Mouse (Mus musculus) granulocyte monocyte progenitor cell, adult 5-6 weeks (primary cell): ENCODE results near the gene Glis3. TPM values are rescaled to one million over a fixed set of nuclear protein-coding genes. Genes with fewer than 3 reads are reported as not detected.

Experiments
- ATAC-seq: replicated peaks from 2 replicates; pipeline ENCODE4 v1.8.0; 2016; ENCODE audit warnings: mild to moderate bottlenecking, moderate TSS enrichment, inconsistent platforms; ENCODE audit not compliant: poor library complexity, severe bottlenecking
- total RNA-seq, 2 experiments: library from RNA; stranded (forward) in 1 of 2; stranded (reverse) in 1 of 2; fragments of 200-712, 200-1000 nt in 1 of 2; fragments of >200 nt in 1 of 2; fragmentation: Nextera tagmentation in 1 of 2; gene quantifications; 2 replicates each; pipeline ENCODE4 v1.2.3; 2014 to 2017

Glis3 gene
- total RNA-seq, 2 experiments from 2014 or later = 4.5 to 10.0 TPM

GRCm38 (mm10) chr19:28283241-28284097, 396.4 kb downstream of the Glis3 start:
- ATAC-seq = no peak

- ATAC-seq = no peak
Measured at GRCm38 (mm10) chr19:28281405-28281804, 398.5 kb downstream of the Glis3 start.

GRCm38 (mm10) chr19:28277104-28277503, 402.8 kb downstream of the Glis3 start:
- ATAC-seq = no peak

GRCm38 (mm10) chr19:28274501-28274900, 405.4 kb downstream of the Glis3 start:
- peak; percentile 25; the same call in 1 of the 2 replicates for ATAC-seq

- ATAC-seq = no peak
Measured at GRCm38 (mm10) chr19:28273946-28274345, 405.9 kb downstream of the Glis3 start.

GRCm38 (mm10) chr19:28266850-28267249, 413.0 kb downstream of the Glis3 start:
- ATAC-seq = no peak

GRCm38 (mm10) chr19:28265776-28266175, 414.1 kb downstream of the Glis3 start:
- no peak for ATAC-seq

GRCm38 (mm10) chr19:28258907-28259675, 420.8 kb downstream of the Glis3 start:
- ATAC-seq = no peak

GRCm38 (mm10) chr19:28258480-28258879, 421.4 kb downstream of the Glis3 start:
- ATAC-seq = no peak

- ATAC-seq = no peak
Measured at GRCm38 (mm10) chr19:28247345-28247744, 432.5 kb downstream of the Glis3 start.

GRCm38 (mm10) chr19:28246186-28246585, 433.7 kb downstream of the Glis3 start:
- no peak for ATAC-seq

GRCm38 (mm10) chr19:28238073-28238472, 441.8 kb downstream of the Glis3 start:
- no peak for ATAC-seq

- no peak for ATAC-seq
Measured at GRCm38 (mm10) chr19:28237621-28238020, 442.3 kb downstream of the Glis3 start.

GRCm38 (mm10) chr19:28235571-28235970, 444.3 kb downstream of the Glis3 start:
- no peak for ATAC-seq

- ATAC-seq = no peak
Measured at GRCm38 (mm10) chr19:28235096-28235495, 444.8 kb downstream of the Glis3 start.

GRCm38 (mm10) chr19:28234676-28235075, 445.2 kb downstream of the Glis3 start:
- no peak for ATAC-seq

- no peak for ATAC-seq
Measured at GRCm38 (mm10) chr19:28231511-28231910, 448.4 kb downstream of the Glis3 start.

- no peak for ATAC-seq
Measured at GRCm38 (mm10) chr19:28227526-28227925, 452.4 kb downstream of the Glis3 start.

GRCm38 (mm10) chr19:28225651-28226050, 454.2 kb downstream of the Glis3 start:
- no peak for ATAC-seq

- no peak for ATAC-seq
Measured at GRCm38 (mm10) chr19:28211630-28212029, 468.2 kb downstream of the Glis3 start.
